Mouse (Mus musculus): ENCODE data around the gene Rps2. TPM values are rescaled to one million over a fixed set of nuclear protein-coding genes. Genes with fewer than 3 reads are reported as not detected.

Gene Rps2
- total RNA-seq, 2 experiments from 2014 or later: 284 to 288 TPM

DNA sequence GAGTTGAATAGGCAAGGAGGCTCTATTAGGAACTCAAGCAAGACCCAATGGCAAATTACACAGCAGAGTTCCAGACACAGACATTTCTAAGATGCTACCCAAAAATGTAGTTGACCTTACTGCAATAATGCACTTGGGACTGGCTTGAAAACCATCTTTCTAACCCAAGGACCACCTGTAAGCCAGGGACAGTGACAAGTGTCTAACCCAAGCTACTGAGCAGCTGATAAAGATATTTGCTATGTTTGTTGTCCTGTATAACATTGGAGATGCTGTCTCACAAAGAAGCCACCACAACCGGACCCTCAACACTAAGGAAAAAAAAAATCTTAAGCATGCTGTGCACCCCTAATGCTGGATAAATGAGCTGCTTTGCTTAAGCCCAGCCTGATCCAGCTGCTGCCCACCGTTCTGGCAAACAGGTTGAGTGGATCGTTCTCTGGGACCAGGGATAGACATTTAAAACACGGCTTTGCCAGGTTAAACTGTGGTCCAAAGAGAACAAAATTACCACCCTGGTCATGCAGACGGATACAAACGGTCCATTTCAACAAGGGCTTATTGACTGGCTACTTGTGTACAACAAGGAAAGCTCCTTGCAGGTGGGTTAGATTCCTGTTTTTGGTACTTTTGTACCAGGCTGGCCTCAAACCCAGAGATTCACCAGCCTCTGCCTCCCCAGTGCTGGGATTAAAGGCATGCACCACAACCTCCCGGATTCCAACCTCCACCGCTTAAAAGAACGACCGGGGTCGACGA lies 5.4 kb downstream of the Rps2 start:
- no peak for TF ChIP-seq CTCF (IDR thresholded peaks at IDR 0.05)
- intact Hi-C loops (cut with DNase I): no loop called here
- DNase-seq (ENCODE audit: extremely low spot score in 1 of 2, low spot score in 2 of 2): peak in 1 of 2 experiments; percentile 7
- Histone ChIP-seq H3K27ac (peak overlapping the region; percentile 98), H3K4me3 (peak overlapping the region; percentile 87)

DNA sequence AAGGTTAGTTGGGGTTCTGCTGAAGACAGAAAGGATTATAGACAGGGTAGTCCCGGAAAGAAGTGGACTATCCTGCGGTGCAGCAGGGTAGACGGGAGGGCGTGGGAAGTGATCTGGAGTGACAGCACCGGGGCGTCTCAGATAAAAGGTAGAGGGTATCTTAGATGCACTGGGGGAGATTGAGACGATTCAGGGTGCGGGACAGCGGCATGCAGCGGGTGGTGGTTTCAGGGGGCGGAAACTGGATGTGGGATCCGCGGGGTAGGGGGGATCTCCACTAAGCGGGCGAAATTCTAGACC lies 5.9 kb downstream of the Rps2 start:
- intact Hi-C loops (cut with DNase I): no loop called here
- H3K4me3 ChIP-seq: peak overlapping the region; percentile 87
- no peak for TF ChIP-seq CTCF (IDR thresholded peaks at IDR 0.05)
- DNase-seq (ENCODE audit: extremely low spot score in 1 of 2, low spot score in 2 of 2): no peak
- H3K27ac ChIP-seq: peak overlapping the region; percentile 98

DNA sequence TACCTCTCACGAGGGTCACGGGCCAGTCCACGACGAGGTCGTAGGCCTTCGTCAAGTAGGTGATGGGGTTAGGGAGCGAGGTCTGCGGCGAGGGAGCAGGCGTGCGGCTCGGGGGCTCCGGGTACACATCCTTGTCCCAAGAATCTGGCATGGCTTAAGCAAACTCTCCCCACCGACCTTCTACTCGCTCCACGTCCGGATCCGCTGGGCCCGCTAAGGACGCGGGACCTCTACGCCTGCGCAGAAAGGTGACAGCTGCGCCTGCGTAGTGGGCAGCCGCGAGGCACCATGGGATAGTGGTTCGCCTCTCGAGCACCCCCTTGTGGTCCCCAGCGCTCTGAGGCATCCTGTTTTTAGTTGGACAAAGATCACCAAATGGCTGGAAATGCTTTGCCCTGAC lies 6.3 kb downstream of the Rps2 start, which contains the start of gene Ndufb10:
Gene Ndufb10, minus strand, starts transcription at position 295 of the 400 bp plus-strand sequence.
- DNase-seq (ENCODE audit: extremely low spot score in 1 of 2, low spot score in 2 of 2): peak; percentile 93 to 98
- intact Hi-C loops (cut with DNase I): no loop called here

DNA sequence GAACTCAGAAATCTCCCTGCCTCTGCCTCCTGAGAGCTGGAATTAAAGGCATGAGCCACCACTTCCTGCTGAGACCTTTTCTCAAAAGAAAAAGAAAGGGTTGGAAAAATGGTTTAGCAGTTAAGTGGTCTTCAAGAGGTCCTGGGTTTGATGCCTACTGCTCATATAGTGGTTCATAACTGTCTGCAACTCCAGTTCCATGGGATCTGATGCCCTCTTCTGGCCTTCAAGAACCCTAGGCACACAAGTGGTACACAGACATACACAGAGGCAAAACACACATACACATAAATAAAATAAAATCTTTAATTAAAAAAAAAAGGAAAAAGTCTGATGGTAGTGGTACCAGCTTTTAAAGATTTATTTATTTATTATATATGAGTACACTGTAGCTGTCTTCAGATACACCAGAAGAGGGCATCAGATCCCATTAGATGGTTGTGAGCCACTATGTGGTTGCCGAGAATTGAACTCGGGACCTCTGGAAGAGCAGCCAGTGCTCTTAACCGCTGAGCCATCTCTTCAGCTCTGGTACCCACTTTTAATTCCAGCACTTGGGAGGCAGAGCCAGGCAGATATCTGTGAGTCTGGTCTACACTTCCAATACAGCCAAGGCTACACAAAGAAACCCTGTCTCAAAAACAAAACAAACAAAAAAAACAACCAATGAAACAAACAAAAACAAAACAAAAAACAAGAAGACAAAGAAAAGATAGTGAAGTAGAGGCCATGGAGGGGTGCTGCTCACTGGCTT lies 7.9 kb downstream of the Rps2 start:
- Histone ChIP-seq H3K4me3 (no peak overlapping the region), H3K27ac (no peak overlapping the region)
- no peak for DNase-seq (ENCODE audit: extremely low spot score in 1 of 2, low spot score in 2 of 2)
- no peak; the same call in 1 of the 2 replicates for TF ChIP-seq CTCF (IDR thresholded peaks at IDR 0.05)
- intact Hi-C loops (cut with DNase I): no loop called here

More for the DNA sequence above, 6.3 kb downstream of the Rps2 start, which contains the start of gene Ndufb10:
- Histone ChIP-seq H3K27ac (peak within 1 kb of the TSS; percentile 98), H3K4me3 (peak within 1 kb of the TSS; percentile 87)
- peak; percentile 97 for TF ChIP-seq CTCF (IDR thresholded peaks at IDR 0.05)

DNA sequence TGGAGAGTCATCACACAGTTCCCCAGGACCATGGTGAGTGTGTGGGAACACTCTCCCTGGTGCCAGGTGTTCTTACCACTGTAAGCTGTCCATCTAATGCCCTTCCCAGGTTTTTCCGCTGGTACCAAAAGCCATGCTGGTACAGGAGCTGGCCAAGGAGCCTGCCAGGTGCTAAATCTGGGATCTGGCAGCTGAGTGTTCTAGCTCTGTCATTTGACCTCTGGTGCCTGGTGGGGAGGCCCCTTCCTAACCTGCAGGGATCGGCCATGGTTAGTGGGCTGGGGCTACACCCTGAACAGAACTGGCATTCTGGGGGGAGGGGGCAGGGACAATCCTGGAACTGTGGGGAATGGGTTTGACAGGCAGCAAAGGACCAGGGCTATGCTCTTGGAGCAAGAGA lies 9.7 kb downstream of the Rps2 start, which contains the start of gene Rpl3l:
Gene Rpl3l, plus strand, starts transcription at position 203 of the 400 bp plus-strand sequence.
- TF ChIP-seq CTCF (IDR thresholded peaks at IDR 0.05): no peak
- Histone ChIP-seq H3K27ac (no peak within 1 kb of the TSS), H3K4me3 (no peak within 1 kb of the TSS)
- peak in 1 of 2 experiments; percentile 6 for DNase-seq (ENCODE audit: extremely low spot score in 1 of 2, low spot score in 2 of 2)
- intact Hi-C loops (cut with DNase I): no loop called here

DNA sequence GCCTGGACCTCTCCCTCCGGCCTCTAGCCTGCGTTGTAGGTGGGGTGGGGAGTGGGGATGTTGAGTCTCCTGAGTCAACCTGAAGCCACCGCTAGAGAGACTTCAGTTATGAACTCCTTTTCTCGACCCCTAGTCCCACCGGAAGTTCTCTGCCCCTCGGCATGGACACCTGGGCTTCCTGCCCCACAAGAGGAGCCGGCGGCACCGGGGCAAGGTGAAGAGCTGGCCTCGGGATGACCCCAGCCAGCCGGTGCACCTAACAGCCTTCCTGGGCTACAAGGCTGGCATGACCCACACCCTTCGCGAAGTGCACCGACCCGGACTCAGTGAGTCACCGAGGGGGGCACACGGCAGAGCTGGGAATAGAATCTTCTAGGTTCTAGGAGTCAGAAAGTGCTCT lies 10.3 kb downstream of the Rps2 start:
- Histone ChIP-seq H3K4me3 (no peak overlapping the region), H3K27ac (no peak overlapping the region)
- intact Hi-C loops (cut with DNase I): no loop called here
- DNase-seq (ENCODE audit: extremely low spot score in 1 of 2, low spot score in 2 of 2): peak in 1 of 2 experiments; percentile 6
- no peak for TF ChIP-seq CTCF (IDR thresholded peaks at IDR 0.05)

- Histone ChIP-seq H3K4me3 (no peak overlapping the region), H3K27ac (no peak overlapping the region)
- DNase-seq (ENCODE audit: extremely low spot score in 1 of 2, low spot score in 2 of 2): no peak
- TF ChIP-seq CTCF (IDR thresholded peaks at IDR 0.05): no peak
- intact Hi-C loops (cut with DNase I): no loop called here
Measured at GRCm38 (mm10) chr17:24729067-24729466, 11.2 kb downstream of the Rps2 start.

GRCm38 (mm10) chr17:24730787-24731186 lies 12.9 kb downstream of the Rps2 start:
- no peak for DNase-seq (ENCODE audit: extremely low spot score in 1 of 2, low spot score in 2 of 2)
- Histone ChIP-seq H3K27ac (no peak overlapping the region), H3K4me3 (no peak overlapping the region)
- TF ChIP-seq CTCF (IDR thresholded peaks at IDR 0.05): no peak
- intact Hi-C loops (cut with DNase I): no loop called here

DNA sequence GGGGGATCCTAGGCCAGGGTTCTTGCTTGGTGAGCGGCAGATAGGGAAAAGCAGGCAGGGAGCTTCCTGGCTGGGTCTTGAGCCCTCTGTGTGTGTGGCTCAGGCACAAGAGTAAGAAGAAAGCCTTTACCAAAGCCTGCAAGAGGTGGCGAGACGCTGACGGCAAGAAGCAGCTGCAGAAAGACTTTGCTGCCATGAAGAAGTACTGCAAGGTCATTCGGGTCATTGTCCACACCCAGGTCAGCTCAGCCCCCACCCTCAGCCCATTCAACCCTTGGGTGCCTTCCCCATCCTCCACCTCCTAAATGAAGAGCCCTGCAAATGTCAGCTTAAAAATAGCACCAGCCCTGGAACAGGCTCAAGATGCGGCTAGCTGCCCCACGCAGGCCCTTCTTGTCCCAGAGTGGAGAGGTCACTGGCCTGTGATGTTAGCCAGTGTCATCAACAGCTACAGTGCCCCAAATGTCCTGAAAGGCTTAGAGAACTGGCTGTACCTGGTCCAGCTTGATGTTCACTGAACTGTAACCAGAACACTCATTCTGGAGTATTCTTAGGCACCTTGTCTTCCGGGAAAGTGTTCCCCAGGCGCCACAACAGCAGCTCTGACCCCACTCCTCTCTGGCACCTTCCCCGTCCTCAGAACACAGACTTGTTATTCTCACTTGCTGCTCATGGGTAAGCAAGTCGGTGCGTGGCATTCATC lies 14.5 kb downstream of the Rps2 start:
- DNase-seq (ENCODE audit: extremely low spot score in 1 of 2, low spot score in 2 of 2): no peak
- Histone ChIP-seq H3K4me3 (no peak overlapping the region), H3K27ac (no peak overlapping the region)
- no peak for TF ChIP-seq CTCF (IDR thresholded peaks at IDR 0.05)
- intact Hi-C loops (cut with DNase I): no loop called here

DNA sequence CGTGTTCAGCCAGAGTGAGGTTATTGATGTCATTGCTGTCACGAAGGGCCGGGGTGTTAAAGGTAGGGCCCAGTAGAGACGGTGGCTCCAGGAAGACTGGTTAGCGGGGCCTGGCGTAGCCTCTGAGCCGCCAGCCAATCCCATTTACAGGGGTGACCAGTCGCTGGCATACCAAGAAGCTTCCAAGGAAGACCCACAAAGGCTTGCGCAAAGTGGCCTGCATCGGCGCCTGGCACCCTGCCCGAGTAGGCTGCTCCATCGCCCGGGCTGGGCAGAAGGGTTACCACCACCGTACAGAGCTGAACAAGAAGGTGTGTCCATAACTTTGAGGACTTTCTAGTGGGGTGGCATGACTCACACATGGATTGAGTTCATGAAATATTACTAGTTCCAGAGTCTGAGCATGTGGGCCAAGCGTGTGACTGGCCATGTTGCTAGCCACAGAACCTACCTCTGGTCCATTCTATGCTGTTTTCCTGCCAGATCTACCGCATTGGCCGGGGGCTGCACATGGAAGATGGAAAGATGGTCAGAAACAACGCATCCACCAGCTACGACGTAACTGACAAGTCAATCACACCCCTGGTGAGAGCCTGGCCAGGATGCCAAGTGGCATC lies 15.6 kb downstream of the Rps2 start:
- no peak for DNase-seq (ENCODE audit: extremely low spot score in 1 of 2, low spot score in 2 of 2)
- no peak for TF ChIP-seq CTCF (IDR thresholded peaks at IDR 0.05)
- Histone ChIP-seq H3K27ac (no peak overlapping the region), H3K4me3 (no peak overlapping the region)
- intact Hi-C loops (cut with DNase I): no loop called here

GRCm38 (mm10) chr17:24734513-24734912 lies 16.6 kb downstream of the Rps2 start:
- peak; percentile 32 for TF ChIP-seq CTCF (IDR thresholded peaks at IDR 0.05)
- no peak for DNase-seq (ENCODE audit: extremely low spot score in 1 of 2, low spot score in 2 of 2)
- no peak overlapping the region for H3K4me3 ChIP-seq
- intact Hi-C loops (cut with DNase I): no loop called here
- no peak overlapping the region for H3K27ac ChIP-seq

Measured in left cerebral cortex, adult 2 months (tissue).